Mouse (Mus musculus) layer of hippocampus, adult 18-20 months (tissue): ENCODE results near the gene Cpvl. TPM values are rescaled to one million over a fixed set of nuclear protein-coding genes. Genes with fewer than 3 reads are reported as not detected.

Source experiments
- total RNA-seq, 2 experiments: library from RNA; stranded (reverse); gene quantifications; 2 replicates each; pipeline ENCODE4 v1.2.3; 2021

Gene Cpvl
- total RNA-seq, 2 experiments from 2014 or later = not detected

Other genes starting within 250 kb of the Cpvl start
- gene Tril, start 157.8 kb downstream of the Cpvl start, total RNA-seq = 10 to 100 TPM; 32.1 to 33.4 TPM
- gene Chn2, start 60.9 kb upstream of the Cpvl start, total RNA-seq = 10 to 100 TPM; 17.8 to 22.4 TPM